Mouse (Mus musculus): Measurements from ENCODE around the gene Fgfr2.

DNA sequence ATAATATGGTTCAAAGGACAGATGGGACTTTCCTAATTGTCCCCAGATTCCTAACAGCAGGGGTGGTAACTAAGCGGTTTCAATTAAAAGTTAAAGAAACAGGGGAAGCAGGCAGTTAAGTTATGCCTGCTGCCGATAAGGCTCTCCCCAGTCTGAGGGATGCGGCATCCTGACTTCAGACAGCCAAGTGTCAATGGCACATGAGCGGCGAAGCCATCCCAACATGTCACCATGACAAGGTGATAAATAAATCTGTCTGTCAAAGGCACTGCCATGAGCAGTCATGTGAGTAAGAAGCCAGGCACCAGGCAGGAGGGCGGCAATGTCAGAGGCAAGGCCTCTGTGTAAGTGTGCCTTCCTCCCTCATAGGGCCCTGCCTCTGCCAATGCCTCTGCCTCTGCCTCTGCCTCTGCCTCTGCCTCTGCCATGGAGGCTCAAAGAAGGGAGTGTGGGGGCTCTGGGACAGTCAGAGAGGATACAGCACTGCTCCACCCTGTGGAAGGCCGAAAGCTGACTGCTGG, 55.8 kb downstream of the Fgfr2 start:
- TF ChIP-seq CTCF (IDR thresholded peaks at IDR 0.05; ENCODE audit: borderline replicate concordance, extremely low read depth, insufficient read depth, insufficient read length) = no peak
- TF ChIP-seq POLR2A (IDR thresholded peaks at IDR 0.05; ENCODE audit: borderline replicate concordance, extremely low read depth, insufficient read depth, insufficient read length, poor library complexity, severe bottlenecking) = no peak

Data from brain, embryonic 14.5 days (tissue).